Mouse (Mus musculus): Measurements from ENCODE around the gene Atp1b1.
A peak's percentile ranks its signal among the peaks of the same experiment; 100 is the strongest.

Gene Atp1b1

DNA sequence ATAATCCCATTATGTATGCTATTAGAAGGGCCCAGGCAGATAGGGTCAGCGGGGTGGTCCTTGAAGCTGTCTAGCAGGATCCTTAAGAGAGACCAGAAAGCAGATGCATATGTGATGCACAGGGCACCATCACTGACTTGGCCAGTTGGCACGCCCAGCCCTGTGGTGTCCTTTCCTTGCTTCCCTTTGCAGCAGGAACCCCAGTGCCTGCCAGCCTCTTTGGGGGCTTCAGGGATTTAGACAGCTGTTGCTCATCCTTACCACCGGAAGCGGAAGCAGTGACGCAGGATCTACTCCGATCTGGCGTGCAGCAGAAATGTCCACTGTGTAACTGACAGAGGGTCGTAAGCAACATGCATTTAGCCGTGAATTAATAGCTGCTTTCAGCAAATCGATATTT lies 9.3 kb upstream of the Atp1b1 start:
- DNase-seq (ENCODE audit: low read depth, low spot score) = no peak

DNA sequence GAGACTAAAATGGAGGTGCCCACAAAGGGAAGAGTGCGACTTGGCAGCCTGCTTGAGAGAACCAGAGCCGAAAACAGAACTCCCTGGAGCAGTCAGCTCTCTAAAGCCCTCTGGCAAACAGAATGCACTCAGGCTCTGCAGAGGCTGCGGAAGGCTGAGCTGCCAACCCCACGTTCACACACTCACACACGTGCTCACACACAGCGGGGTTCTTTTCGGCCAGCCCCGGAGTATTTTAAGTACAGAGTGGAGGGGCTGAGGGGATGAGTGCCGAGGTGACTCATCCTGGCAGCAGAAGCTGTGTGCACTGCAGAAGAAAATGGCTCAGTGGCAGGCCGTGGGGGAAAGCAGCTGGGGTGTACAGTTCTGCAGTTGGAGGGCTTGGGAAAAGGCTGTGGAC lies 3.6 kb upstream of the Atp1b1 start:
- DNase-seq (ENCODE audit: low read depth, low spot score) = peak; percentile 5

DNA sequence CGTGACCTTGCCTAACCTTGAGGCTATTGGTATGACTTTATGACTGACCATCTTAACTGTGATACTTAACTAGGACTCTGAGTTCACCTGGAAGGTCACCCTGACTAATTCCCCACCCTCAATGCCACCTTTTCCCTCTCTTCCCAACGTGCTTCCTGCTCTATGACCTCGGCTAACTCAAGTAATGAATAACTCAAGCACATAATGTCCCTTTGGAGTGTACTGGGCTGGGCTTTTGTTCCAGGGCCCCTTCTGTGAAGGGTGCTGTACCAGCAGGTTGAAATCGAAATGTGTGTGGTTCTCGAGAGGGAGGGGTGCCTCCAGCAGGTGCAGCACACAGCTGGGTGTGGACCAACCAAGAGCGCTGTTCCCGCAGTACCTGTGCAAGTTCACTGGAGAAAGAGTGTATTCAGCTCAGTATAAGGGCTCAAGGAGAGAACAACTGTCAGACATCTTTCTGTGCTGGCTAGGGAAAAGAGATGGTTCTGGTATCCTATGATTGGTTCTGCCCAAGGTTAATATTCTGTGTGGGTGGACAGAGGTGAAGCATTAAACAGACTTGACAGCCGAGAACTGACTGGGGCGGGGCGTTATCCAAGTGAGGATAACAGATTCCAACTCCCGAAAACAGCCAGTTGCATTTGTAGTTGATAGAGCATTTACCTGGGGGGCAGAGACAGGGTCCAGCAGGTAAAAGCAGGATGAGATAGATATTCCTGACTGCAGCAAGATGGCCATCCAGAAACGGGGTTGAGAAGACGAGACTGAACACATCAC lies 3.0 kb upstream of the Atp1b1 start:
- DNase-seq (ENCODE audit: low read depth, low spot score) = no peak

DNA sequence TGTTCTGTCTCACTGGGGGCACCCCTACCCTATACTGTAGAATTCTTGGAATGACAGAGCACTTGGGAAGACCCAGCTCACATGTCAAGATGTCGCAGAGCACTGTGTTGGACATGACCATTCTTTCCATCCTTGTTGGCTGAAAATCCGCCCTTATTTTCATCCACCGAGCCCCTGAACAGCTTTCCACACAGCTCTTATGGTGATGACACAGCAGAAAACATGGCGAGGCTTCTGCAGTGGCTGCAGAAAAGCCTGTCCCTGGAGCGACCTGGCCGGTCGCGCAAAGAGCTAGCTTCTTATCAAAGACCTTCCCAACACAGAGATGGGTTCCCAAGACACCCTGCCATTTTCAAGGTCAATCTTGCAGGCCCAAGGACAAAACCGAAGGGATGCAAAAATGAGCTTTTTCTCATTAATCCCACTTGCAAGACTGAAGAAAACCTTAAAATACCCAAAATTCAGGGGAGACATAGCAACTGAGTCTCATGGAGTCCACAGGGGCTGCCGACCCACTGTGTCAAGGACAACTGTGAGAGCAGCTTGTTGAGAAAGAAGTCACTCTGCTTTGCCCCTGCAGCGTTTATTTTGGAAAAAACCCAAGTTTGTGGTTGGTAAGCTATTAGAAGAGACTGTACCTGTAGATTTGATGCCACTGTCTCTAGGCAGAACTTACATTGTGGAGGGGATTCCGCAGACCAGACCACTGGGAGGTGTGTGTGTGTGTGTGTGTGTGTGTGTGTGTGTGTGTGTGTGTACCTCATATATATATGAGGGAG lies 1.2 kb upstream of the Atp1b1 start:
- DNase-seq (ENCODE audit: low read depth, low spot score) = peak; percentile 6

GRCm38 (mm10) chr1:164458621-164459051 lies 481 bp upstream of the Atp1b1 start:
- DNase-seq (ENCODE audit: low read depth, low spot score) = peak; percentile 60

DNA sequence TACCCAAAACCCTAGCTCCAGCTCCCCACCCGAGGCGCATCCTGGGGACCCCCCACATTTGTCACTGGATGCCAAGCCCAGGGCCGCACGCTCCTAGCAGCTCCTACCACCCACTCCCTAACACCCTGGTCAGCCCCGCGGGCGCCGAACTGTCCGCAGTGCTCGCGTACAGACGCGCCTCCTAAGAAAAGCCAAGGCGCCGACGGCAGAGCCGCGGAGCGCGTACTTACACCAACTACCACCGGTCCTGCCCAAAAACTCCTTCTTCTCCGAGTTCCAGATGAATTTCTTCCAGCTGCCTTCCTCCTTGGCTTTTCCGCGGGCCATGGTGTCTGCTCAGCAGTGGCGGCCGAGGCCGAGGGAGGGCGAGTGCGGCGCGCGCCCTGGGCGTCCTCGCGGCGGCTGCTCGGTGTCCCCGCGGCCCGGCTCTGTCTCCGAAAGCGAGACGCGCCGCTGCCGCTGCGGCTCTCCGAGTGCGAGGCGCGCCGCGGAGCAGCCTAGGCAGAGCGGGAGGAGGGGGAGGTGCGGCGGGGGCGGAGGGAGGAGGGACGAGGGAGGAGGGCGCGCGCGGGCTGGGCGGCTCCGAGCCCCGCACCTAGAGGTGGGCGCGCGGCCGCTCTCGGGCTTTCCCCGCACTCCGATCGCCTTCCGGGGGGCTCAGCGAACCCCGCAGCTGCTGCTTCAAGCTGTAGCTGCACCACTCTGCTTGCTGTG lies 467 bp downstream of the Atp1b1 start:
- DNase-seq (ENCODE audit: low read depth, low spot score) = peak; percentile 86

DNA sequence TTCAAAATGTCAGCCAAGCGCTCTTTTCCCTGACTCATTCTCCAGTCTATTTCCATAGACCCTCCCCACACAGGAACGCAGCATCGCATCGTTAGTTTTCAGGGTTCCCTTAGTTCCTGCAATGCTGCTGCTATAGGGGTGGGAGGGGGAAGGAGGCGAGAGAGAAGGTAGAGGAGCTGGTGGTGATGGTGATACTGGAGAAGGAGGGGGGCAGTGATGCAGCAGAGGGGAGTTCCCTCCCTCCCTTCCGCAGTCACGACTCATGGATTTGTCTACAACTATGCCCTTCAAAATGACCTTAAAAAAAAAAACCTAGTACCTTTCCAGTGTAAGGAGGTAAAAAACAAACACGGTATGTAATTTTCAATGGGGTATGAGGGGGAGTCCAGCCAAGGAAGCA lies 1.4 kb downstream of the Atp1b1 start:
- peak; percentile 41 for DNase-seq (ENCODE audit: low read depth, low spot score)

DNA sequence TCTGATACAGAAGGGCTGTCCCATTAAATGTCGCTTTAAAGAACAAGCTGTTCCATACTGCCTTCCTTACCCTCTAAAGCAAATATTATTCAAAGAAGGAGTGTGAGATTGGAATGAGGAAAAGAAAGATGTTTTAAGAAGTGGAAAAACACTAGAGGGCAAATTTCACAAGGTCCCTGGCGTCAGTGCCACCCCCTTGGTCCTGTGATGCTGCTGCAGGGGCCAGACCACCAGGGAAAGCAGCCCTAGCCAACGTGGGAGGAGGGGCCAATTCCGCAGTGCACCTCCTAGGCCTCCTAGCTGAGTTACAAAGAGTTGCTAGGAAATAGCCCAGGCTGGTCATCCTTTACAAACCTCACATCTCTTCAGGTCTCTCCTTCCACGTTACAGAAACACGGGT lies 2.1 kb downstream of the Atp1b1 start:
- peak; percentile 8 for DNase-seq (ENCODE audit: low read depth, low spot score)

DNA sequence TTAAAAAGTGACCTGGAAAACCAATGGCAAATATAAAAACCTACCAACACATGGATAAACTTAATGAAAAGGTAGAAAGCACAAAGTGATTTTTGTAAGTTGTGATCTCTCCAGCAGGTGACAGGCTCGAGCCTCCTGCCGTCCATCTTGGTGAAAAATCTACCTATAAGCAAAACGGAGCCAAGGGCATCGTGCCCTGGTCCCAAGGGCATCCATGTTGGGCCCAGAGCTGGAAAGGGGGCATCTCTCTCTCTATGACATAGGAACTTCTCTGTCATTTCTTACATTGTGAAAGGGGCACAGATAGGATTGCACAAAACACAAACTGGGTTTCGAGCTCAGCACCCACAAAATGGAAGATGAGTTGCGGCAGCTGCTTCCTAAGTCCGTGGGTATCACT lies 2.5 kb downstream of the Atp1b1 start:
- peak; percentile 56 for DNase-seq (ENCODE audit: low read depth, low spot score)

DNA sequence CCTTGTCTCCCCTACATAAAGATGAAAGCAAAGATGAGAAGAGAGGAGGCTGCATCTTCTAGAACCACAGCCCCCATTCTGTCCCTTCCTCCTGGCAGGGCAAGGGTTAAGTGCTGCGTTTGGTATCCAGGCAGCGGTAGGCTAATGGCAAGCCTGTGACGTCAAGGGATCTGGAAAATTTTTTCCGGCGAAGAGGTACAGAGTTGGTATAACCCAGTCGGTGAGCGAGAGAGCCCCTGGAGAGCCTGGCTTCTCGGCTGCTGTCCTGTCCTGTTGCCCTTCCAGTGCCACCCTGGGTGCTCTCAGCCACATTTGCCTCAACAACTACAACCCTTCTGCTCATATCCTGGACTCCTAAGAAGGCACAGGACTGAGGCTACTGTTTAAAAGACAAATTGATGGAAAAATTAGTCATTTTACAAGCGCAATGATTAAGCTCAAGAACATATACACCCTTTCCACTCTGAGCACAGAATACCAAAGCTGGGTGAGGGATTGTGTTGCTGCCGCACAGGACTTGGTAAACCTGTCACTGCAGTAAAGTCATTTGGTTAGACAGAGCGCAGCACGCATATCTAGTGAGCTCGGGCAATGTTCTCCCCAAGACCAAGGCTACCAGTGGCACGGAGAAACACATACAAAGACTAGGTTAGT lies 3.3 kb downstream of the Atp1b1 start:
- DNase-seq (ENCODE audit: low read depth, low spot score) = peak; percentile 6

DNA sequence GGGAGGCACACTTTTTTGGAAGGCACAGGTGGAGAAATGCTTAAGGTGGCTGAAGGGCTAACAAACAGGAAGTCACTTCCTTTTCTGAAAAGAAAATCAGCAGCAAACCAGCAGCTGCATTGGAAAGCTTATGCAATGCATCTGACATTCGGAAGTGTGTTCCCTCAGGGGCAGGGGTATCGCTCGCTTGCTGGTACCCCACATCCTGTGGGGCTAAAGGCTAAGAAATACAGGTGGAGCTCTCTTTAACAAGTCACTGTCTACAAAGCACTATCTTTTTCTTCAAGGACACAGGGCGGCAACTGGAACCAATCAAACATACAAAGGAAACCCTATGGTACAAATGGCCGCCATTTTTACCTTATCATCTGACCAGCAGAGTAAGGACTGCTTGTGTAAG lies 4.4 kb downstream of the Atp1b1 start:
- DNase-seq (ENCODE audit: low read depth, low spot score) = peak; percentile 64

DNA sequence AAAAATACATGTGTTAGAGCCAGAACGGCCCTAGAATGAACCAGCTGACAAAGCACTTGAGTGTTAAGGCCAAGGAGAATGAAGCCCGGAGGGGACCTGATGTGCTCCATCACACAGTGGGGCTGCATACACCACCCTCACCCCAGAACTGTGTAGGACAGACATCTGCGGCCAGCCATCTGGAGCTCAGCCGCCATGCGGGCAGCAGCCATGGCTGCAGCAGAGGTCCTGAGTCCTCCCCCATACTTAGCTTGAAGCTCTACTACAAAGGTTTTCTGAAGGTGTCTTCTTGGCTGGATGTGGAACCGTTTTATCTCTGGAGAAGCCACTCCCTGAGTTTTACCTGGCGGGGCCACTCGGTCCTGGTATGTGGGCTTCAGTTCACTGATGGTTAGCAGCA lies 5.0 kb downstream of the Atp1b1 start:
- no peak for DNase-seq (ENCODE audit: low read depth, low spot score)

DNA sequence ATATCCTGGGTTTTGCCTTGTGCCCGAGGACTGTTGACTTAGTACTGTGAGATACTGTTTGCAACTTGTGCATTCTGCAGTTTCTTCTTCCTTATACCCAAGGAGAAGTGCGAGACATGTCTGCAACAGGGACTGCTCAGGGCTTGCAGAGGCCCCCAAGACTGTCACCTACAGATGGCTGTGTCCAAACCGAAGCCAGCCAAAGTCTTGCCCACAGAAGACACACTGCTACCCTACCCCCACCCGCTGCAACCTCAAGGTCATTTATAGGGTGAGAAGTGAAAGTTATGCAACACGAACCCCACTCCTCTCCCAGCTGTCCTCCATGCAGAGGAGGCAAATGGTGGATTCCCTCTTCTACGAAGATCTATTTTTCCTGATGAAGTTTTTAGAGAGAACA lies 5.6 kb downstream of the Atp1b1 start:
- DNase-seq (ENCODE audit: low read depth, low spot score) = no peak

- DNase-seq (ENCODE audit: low read depth, low spot score) = no peak
These were observed 6.8 kb downstream of the Atp1b1 start for GRCm38 (mm10) chr1:164451346-164451745.

- no peak for DNase-seq (ENCODE audit: low read depth, low spot score)
These were observed 7.5 kb downstream of the Atp1b1 start for GRCm38 (mm10) chr1:164450644-164451043.

- no peak for DNase-seq (ENCODE audit: low read depth, low spot score)
These were observed 7.9 kb downstream of the Atp1b1 start for GRCm38 (mm10) chr1:164450231-164450630.

GRCm38 (mm10) chr1:164449626-164450025 lies 8.5 kb downstream of the Atp1b1 start:
- DNase-seq (ENCODE audit: low read depth, low spot score) = no peak

GRCm38 (mm10) chr1:164447521-164447920 lies 10.6 kb downstream of the Atp1b1 start:
- no peak for DNase-seq (ENCODE audit: low read depth, low spot score)

DNA sequence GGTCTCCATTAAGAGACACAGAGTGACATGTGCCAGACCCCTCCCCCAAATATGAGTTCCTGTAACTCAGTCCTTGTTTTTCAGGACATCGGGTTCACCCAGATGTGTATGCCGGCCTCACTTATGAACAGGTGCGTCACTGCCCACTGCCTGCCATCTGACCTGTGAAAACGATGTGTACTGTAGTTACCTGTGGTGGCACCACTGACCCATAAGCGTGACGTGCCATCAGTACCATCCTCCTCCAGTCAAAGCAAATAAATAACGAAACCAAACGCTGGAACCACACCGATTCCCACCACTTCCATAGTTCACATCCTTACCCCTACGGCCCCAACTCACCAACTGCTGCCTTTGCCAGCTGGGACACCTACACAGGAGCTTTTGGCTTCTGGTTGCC lies 11.6 kb downstream of the Atp1b1 start:
- no peak for DNase-seq (ENCODE audit: low read depth, low spot score)

DNA sequence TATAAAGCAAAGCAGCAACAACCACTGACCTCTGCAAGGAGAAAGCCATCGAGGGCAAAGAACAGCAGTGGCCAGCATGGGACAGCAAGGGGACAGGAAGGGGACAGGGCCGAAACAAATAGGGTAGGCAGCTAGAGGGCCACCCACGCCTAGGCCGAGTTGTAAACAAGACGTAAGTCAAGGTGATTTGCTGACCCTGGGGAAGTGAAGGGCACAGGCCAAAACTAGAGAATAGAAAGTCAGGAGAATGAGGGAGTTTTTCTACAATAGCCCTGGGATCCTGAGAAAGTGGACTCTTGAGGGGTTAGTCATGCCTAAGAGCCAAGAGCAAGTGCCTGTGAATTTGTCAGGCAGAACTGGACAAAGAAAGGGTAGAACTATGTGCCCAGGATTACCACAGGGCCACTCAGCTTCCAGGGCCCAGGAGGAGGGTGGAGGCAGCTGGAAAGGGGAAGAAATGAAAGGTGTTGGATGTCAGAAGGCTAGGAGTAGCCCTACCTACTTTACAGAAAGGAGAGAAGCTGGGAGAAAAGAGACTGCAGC lies 12.5 kb downstream of the Atp1b1 start:
- DNase-seq (ENCODE audit: low read depth, low spot score) = no peak

GRCm38 (mm10) chr1:164441408-164441974 lies 16.7 kb downstream of the Atp1b1 start:
- no peak for DNase-seq (ENCODE audit: low read depth, low spot score)

Measured in CD4-positive, CD25-positive, alpha-beta regulatory T cell, adult 2 months (primary cell).